Mouse (Mus musculus): ENCODE results near the gene Olfm1.

Olfm1 gene

GRCm38 (mm10) chr2:28192821-28193689, at the start of gene Olfm1:
Olfm1 (plus strand) TSS chr2:28192992.
- peak; percentile 90 to 92 for DNase-seq

DNA sequence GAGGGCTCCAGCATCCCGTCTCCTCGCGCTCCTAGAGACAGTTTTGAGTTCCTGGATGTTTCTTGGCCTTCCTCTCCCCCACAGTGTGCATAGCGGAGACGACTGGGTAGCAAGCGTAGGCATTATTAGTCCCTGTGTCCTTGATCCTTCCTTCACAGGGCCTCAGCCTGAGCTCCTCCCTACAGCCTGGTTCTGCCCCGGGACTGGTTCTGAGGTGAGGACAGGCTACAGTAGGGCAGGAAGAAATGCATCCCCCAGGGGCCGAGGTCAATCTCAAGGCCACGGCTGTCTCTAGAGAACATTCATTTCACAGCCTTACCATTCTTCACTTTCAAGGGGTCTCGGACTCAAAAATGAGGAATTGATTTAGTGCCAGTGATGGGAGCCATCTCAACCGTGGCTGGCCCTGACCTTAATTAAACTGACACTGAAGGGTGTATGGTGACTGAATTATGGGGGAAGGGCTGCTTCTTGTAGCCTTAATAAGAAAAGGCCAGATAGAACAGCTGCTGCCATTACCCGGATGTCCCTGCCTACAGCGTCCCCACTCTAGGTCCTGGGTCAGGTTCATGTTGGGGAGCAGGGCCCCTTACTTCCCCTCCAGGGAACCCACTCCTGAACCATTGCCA, 49.3 kb upstream of the Olfm1 start:
- DNase-seq = no peak

- DNase-seq = no peak
Measured at GRCm38 (mm10) chr2:28145702-28146101, 47.1 kb upstream of the Olfm1 start.

DNA sequence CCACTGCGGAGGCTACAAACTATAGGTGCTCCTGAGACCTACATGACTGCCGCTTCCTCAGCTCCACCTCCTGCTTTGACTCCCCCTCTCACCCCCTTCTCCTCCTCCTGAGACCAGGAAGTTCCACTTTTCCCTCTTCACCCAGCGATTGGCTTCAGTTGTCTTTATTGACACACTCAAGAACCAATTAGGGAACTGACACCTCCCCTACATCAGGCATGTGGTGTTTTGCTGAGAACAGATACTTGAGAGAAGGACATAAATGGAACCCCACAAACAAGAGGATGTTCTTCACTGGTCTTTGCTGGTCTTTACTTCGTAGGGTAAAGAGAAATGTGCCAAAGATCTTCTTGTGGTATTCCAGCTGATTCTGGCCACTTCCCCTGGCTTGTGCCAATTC, 46.6 kb upstream of the Olfm1 start:
- no peak for DNase-seq

GRCm38 (mm10) chr2:28146685-28147084, 46.1 kb upstream of the Olfm1 start:
- no peak for DNase-seq

DNA sequence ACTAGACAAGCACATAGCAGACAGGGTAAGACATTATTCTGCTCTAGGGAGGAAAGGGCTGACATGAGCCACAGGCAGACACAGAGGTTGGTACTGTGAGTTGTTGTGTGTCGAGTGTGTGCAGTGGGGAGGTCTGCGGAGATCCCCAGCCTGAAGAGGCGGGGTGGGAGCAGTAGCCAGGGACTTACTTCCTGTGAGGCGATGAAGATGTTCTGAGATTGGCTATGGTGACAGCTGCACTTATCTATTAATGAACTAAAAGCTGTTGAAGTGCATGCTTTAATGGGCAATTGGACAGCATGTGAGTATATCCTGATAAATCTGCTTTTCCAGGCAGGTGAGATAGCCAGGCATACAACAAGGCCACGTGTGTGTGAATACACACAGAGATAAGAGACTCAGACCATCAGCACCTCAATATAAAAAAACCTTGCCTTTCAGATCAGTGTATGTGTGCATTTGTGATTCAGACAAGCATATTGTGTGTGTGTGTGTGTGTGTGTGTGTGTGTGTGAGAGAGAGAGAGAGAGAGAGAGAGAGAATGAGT, 45.5 kb upstream of the Olfm1 start:
- no peak for DNase-seq

GRCm38 (mm10) chr2:28149688-28150087, 43.1 kb upstream of the Olfm1 start:
- DNase-seq = no peak

DNA sequence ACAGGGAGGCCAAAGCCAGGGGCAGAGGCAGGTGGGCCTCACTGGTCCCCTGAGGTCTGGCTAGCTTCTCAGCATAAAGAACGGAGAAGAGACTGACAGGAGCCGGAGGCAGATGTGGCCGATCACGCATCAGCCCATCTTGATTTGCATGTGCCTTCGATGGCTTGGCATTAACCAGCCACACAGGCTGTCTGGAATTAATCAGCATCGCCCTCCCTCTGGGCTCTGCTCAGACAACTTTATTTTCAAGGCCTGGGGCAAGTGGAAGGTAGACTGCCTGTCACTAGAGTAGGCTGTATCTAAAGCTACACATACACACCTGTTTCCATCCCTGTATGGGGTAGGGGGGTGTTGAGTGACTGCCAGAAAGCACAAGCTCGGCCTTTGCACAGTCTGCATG, 32.2 kb upstream of the Olfm1 start:
- no peak for DNase-seq

DNA sequence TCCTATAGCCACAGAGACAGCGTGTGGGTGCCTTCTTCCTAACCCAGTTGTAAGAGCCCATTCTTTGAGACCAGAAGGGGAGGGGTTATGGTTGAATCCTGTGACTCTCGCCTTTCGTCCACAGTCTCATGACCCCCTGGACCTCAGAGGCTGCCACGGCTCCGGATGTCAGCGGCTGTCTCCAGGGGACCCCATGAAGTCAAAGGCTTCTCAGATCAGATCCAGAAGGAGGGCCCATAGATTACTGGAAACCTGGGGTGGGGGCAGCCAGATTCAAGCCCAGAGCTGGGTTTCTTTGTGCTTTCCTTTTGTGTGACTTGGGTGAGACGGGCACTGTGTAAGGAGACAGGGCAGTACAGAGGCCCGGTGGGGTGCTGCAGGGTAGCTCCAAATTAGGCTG, 27.2 kb upstream of the Olfm1 start:
- DNase-seq = no peak

- DNase-seq = no peak
Measured at GRCm38 (mm10) chr2:28169336-28169735, 23.5 kb upstream of the Olfm1 start.

GRCm38 (mm10) chr2:28171962-28172361, 20.8 kb upstream of the Olfm1 start:
- no peak for DNase-seq

- DNase-seq = peak; percentile 46 to 47
Measured at GRCm38 (mm10) chr2:28173225-28174141, 19.3 kb upstream of the Olfm1 start.

GRCm38 (mm10) chr2:28174441-28174840, 18.4 kb upstream of the Olfm1 start:
- no peak for DNase-seq

GRCm38 (mm10) chr2:28178600-28178999, 14.2 kb upstream of the Olfm1 start:
- no peak for DNase-seq

DNA sequence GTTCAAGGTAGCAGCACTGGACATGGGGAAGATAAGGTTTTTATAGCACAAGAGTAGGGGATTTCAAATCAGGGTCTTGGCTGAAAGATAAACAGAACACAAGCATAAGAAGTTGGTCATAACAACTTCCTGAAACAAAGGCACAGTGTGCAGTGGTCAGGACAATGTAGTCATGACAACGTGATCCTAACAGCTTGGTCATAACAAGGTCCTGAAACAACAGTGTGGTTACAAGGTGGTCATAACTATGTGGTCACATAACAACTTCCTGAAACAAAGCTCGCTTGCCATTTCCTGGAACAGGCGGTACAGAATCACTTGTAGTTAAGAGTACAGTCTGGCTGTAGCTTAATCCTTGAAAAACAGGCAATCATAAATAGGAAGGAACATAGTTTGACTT, 12.7 kb upstream of the Olfm1 start:
- no peak for DNase-seq

GRCm38 (mm10) chr2:28188398-28188944, 4.3 kb upstream of the Olfm1 start:
- no peak for DNase-seq

DNA sequence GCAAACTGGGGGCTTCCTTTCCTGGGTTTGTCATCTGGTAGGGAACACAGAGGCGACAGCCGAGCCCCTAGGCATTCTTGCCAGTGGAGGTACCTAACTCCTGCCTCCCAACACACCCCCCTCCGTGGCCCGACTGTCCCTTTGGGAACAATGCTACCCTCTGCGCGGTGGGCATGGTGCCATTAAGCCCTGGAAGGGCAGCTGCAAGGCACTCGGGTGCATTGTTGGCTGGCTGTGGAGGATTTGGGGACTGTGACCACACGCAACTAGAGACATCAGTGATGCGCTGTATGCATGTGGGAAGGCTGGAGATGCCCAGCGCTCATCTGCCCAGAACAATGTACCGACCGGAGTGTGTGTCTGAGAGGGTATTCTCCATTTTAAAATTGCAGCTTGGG, 897 bp downstream of the Olfm1 start:
- peak; percentile 75 to 80 for DNase-seq

GRCm38 (mm10) chr2:28194962-28195617, 2.3 kb downstream of the Olfm1 start:
- DNase-seq = peak; percentile 40 to 50

- peak; percentile 48 to 58 for DNase-seq
Measured at GRCm38 (mm10) chr2:28195726-28196125, 2.9 kb downstream of the Olfm1 start.

DNA sequence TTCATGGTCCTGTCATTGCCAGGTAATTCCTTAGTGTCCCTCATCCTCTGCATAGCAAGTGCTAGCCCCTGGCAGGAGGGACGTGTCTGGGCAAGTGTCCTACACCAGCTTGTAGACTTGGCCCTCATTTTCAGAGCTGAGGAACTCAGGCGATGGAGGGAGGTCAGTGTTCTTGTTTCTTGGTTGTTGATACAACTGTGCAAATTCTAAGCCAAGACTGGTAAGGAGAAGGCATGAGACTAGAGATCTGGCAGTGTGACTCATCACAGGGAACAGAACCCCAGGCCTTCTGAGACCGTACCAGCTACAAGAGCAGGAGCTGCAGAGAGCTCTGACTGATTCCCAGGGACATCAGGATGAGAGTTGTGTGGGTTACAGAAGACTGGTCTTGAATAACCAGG, 8.6 kb downstream of the Olfm1 start:
- peak; percentile 52 to 59 for DNase-seq

DNA sequence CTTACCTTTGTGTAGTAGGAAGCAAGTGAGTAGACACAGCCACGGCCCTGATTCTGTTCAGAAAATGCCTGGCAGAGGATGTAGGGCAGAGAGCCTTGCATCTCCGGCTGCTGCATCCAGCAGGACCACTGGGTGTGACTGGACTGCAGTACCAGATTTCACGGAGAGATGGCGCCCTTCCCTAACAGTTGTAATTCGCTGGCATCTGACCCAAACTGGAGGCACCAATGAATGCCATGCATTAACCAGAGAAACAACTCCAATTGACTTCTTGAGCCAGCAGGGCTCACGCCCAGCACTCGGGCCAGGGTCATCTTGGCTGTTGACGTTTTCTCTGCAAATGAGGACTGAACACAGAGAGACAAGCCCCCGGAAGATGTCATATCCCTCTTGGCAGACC, 11.4 kb downstream of the Olfm1 start:
- peak; percentile 99 for DNase-seq

Data from cerebellum, postnatal 25 days (tissue).